Mouse (Mus musculus) G1E (cell line): ENCODE measurements around the gene Foxn3.

Experiments used
- CTCF ChIP-seq: IDR thresholded peaks from 2 replicates; pipeline ENCODE4 v1.5.1; 2012; ENCODE audit warnings: low read depth, low read length, inconsistent platforms, mixed read lengths
- GATA1 ChIP-seq: IDR thresholded peaks from 2 replicates; pipeline ENCODE4 v1.6.1; 2012; ENCODE audit warnings: borderline replicate concordance, low read length, inconsistent platforms, mixed read lengths
- GATA2 ChIP-seq: IDR thresholded peaks from 2 replicates; pipeline ENCODE4 v1.6.1; 2012; ENCODE audit warnings: low read depth, low read length, inconsistent platforms, borderline replicate concordance
- POLR2AphosphoS5 ChIP-seq: IDR thresholded peaks from 2 replicates; pipeline ENCODE4 v1.6.1; 2012; ENCODE audit warnings: low read depth, low read length, inconsistent platforms; ENCODE audit not compliant: insufficient replicate concordance
- TAL1 ChIP-seq: conservative IDR thresholded peaks from 2 replicates; pipeline ENCODE4 v1.6.1; 2012; ENCODE audit warnings: low read depth, low read length, inconsistent platforms, mixed read lengths

DNA sequence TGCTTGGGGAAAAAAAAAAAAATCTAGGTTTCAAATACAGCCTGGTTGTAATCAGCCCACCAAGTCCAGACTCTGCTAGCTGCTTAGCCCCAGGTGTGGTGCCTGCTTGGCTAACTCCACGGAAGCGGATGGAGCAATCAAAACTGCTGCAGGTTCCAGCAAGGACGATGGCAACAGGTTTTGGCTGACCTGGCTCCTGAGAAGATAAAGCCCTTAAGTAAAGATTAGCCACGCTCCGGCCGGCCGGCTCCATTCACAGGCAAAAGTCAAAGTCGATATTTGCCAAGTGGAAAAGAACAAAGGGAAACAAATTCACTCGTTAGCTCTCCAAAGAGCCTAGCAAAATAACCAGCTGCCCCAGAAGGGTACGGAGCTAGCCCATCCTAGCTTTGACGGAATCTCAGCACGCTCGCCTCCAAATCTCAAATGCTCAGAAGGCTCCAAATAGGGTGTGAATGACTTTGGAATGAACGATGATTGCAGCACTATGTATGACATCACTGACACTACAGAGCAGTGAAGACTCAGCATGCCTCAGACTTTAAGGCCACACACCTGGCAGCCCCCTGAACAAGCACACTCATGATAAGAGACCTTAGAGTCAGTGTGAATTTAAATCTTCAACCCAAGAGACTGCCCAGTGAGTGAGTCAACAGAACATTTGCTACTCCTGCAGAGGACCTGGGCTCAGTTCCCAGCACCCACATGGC lies 137.0 kb downstream of the Foxn3 start:
- TF ChIP-seq POLR2AphosphoS5 (no peak), CTCF (no peak), GATA1 (no peak), GATA2 (no peak), TAL1 (no peak)
